Mouse (Mus musculus): Measurements from ENCODE around the gene Slc9a9. TPM values are rescaled to one million over a fixed set of nuclear protein-coding genes. Genes with fewer than 3 reads are reported as not detected.

Slc9a9 gene
- total RNA-seq, 2 experiments from 2014 or later, result 2.0 TPM

GRCm38 (mm10) chr9:94750187-94750586, 80.5 kb downstream of the Slc9a9 start:
- H3K27ac ChIP-seq, result no peak overlapping the region
- intact Hi-C loops (cut with DNase I), result no loop called here
- H3K4me3 ChIP-seq, result no peak overlapping the region
- no peak for TF ChIP-seq CTCF (IDR thresholded peaks at IDR 0.05)
- DNase-seq, result no peak

- TF ChIP-seq CTCF (IDR thresholded peaks at IDR 0.05), result no peak
- intact Hi-C loops (cut with DNase I), result no loop called here
- Histone ChIP-seq H3K27ac (no peak overlapping the region), H3K4me3 (no peak overlapping the region)
- no peak for DNase-seq
Observed at GRCm38 (mm10) chr9:94750935-94751637, 81.4 kb downstream of the Slc9a9 start.

DNA sequence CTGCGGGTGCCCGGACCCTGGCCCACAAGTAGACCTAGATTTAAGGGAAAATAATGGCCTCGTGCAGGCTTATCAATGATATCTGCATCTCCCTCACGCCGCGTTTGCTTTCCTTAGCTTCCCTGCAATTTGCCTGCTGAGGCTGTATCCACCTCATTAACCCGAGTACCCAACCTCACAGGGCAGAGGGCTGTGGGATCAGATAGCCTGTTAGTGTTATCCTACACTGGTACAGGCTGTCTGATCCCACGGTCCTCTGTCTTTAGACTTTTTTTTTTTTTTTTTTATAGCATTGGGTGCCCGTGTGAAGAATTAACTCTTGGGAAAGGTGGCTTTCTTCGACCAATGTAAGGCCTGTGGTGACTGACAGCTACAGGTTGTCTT, 81.9 kb downstream of the Slc9a9 start:
- intact Hi-C loops (cut with DNase I), result no loop called here
- no peak for TF ChIP-seq CTCF (IDR thresholded peaks at IDR 0.05)

DNA sequence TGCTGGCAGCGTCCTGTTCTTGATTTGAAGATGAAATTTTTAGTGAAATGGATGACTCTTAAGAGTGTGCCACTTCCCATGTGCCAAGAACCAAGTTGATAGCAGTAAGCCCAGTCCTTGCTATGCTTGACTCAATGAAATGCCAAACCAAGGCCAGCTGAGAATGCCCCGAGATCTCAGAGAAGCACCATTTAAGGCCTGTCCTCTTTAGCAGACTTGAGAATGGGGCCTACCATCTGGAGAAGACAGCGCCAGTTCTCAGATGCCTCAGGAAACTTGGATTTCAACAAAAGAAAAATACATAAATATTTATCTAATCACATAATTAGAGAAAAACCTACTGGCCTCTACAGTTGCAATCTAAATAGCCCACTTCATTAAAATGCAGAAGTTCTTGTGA, 82.4 kb downstream of the Slc9a9 start:
- no peak overlapping the region for H3K27ac ChIP-seq

More for the DNA sequence above, 81.9 kb downstream of the Slc9a9 start:
- H3K4me3 ChIP-seq, result no peak overlapping the region
- DNase-seq, result no peak
- H3K27ac ChIP-seq, result no peak overlapping the region

DNA sequence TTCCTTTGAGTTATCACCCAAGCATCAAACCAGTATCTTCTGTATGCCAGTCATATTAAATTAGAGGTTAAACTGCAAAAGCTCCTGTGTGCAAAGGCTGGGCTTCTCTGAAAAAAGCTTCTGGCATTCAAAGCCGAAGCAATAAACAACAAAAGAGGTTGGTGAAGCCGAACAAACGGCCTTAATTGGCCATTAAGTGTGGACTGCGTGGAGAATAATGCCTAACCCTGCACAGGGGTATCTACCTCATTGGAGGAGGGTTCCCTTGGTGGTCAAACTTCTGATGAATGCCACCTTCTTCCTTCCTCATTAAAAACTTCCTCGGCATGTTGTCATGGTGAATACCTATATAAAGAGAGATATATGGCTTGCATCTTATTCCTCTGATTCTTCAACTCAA, 90.2 kb downstream of the Slc9a9 start:
- DNase-seq, result no peak
- no peak overlapping the region for H3K4me3 ChIP-seq
- intact Hi-C loops (cut with DNase I), result no loop called here
- no peak for TF ChIP-seq CTCF (IDR thresholded peaks at IDR 0.05)
- no peak overlapping the region for H3K27ac ChIP-seq

More for the DNA sequence above, 82.4 kb downstream of the Slc9a9 start:
- intact Hi-C loops (cut with DNase I), result no loop called here
- DNase-seq, result no peak
- no peak overlapping the region for H3K4me3 ChIP-seq
- no peak for TF ChIP-seq CTCF (IDR thresholded peaks at IDR 0.05)

DNA sequence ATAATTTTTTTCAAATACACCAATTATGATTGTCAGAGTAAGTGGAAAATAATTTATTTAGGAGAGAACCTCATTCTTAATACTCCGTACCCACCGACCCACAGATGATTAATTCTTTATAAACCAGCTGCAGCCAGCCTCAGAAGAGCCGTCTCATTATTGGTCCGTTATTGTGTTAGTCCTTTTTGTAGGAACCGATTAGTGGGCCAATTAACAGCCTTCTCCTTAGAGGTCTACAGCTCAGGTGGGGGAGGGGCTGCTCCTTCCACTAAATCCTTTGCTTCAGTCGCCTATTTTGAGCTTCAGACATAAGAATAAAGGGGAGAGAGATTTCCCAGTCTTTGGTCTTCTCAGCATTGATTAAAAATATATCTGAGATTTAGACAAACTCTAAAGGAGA, 98.4 kb downstream of the Slc9a9 start:
- no peak overlapping the region for H3K4me3 ChIP-seq
- TF ChIP-seq CTCF (IDR thresholded peaks at IDR 0.05), result no peak
- no peak for DNase-seq
- intact Hi-C loops (cut with DNase I), result no loop called here
- H3K27ac ChIP-seq, result no peak overlapping the region

DNA sequence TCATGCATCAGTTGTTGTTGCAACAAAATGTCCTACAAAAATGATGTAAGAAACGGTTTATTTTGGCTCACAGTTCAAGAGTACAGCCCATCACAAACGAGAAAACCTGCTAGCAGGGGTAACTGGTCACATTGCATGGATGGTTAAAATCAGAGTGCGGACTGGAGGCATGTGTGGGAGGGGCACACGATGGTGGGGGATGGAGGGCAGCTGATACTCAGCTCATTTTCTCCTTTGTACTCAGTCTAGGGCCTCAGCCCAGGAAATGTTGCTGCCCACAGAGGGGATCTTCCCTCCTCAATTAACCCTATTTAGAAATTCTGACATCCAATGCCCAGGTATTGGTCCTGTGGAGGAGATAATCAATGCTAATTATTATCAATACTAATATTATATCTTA, 98.8 kb downstream of the Slc9a9 start:
- DNase-seq, result no peak
- Histone ChIP-seq H3K27ac (no peak overlapping the region), H3K4me3 (no peak overlapping the region)
- intact Hi-C loops (cut with DNase I), result no loop called here
- no peak for TF ChIP-seq CTCF (IDR thresholded peaks at IDR 0.05)

- no peak overlapping the region for H3K4me3 ChIP-seq
- intact Hi-C loops (cut with DNase I), result no loop called here
Observed at GRCm38 (mm10) chr9:94773357-94773756, 103.6 kb downstream of the Slc9a9 start.

GRCm38 (mm10) chr9:94788261-94788660, 118.6 kb downstream of the Slc9a9 start:
- Histone ChIP-seq H3K4me3 (no peak overlapping the region), H3K27ac (no peak overlapping the region)
- intact Hi-C loops (cut with DNase I), result no loop called here
- no peak for TF ChIP-seq CTCF (IDR thresholded peaks at IDR 0.05)
- DNase-seq, result no peak

More at GRCm38 (mm10) chr9:94773357-94773756, 103.6 kb downstream of the Slc9a9 start:
- H3K27ac ChIP-seq, result no peak overlapping the region
- TF ChIP-seq CTCF (IDR thresholded peaks at IDR 0.05), result no peak
- no peak for DNase-seq

DNA sequence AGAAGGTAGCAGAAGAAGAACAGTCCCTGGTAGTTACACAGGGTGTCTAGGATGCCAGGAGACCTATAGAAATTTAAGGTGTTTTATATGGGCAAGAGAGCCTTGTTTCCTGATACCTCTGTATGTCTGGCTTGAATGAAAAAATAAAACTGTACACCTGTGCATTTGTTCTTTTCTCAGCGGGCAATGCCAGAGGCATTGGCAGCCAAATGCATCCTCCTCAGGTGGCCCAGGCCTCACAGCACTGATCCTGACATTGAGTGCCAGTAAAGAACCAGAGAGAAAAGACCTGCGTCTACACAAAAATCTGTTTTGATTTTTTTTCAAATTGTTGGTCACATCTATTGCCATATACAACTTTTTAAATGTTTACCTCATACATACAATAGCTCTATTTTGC, 121.3 kb downstream of the Slc9a9 start:
- no peak for TF ChIP-seq CTCF (IDR thresholded peaks at IDR 0.05)
- no peak for DNase-seq
- H3K4me3 ChIP-seq, result no peak overlapping the region
- intact Hi-C loops (cut with DNase I), result no loop called here
- no peak overlapping the region for H3K27ac ChIP-seq

- no peak for TF ChIP-seq CTCF (IDR thresholded peaks at IDR 0.05)
Observed at GRCm38 (mm10) chr9:94803073-94803472, 133.4 kb downstream of the Slc9a9 start.

GRCm38 (mm10) chr9:94805506-94805905, 135.8 kb downstream of the Slc9a9 start:
- TF ChIP-seq CTCF (IDR thresholded peaks at IDR 0.05), result no peak

More at GRCm38 (mm10) chr9:94803073-94803472, 133.4 kb downstream of the Slc9a9 start:
- intact Hi-C loops (cut with DNase I), result no loop called here
- Histone ChIP-seq H3K4me3 (no peak overlapping the region), H3K27ac (no peak overlapping the region)
- DNase-seq, result no peak

GRCm38 (mm10) chr9:94815518-94815917, 145.8 kb downstream of the Slc9a9 start:
- Histone ChIP-seq H3K27ac (no peak overlapping the region), H3K4me3 (no peak overlapping the region)
- no peak for TF ChIP-seq CTCF (IDR thresholded peaks at IDR 0.05)
- DNase-seq, result no peak
- intact Hi-C loops (cut with DNase I), result no loop called here

More at GRCm38 (mm10) chr9:94805506-94805905, 135.8 kb downstream of the Slc9a9 start:
- intact Hi-C loops (cut with DNase I), result no loop called here
- Histone ChIP-seq H3K4me3 (no peak overlapping the region), H3K27ac (no peak overlapping the region)
- no peak for DNase-seq

- Histone ChIP-seq H3K4me3 (no peak overlapping the region), H3K27ac (no peak overlapping the region)
- intact Hi-C loops (cut with DNase I), result no loop called here
- TF ChIP-seq CTCF (IDR thresholded peaks at IDR 0.05), result no peak
- no peak for DNase-seq
Observed at GRCm38 (mm10) chr9:94821268-94821667, 151.6 kb downstream of the Slc9a9 start.
